Mouse (Mus musculus) heart, adult 18-20 months (tissue): ENCODE measurements around the gene Rec8. TPM values are rescaled to one million over a fixed set of nuclear protein-coding genes. Genes with fewer than 3 reads are reported as not detected.

Experiments used
- DNase-seq, 2 experiments: peaks; one replicate each; pipeline ENCODE4 v3.0.0; 2021 to 2022; ENCODE audit warnings: mixed read lengths in 1 of 2
- long read RNA-seq, 2 experiments: library from polyadenylated mRNA; stranded (forward); transcript quantifications; one replicate each; pipeline ENCODE4 v2.0.0; 2021
- total RNA-seq, 2 experiments: library from RNA; stranded (reverse); gene quantifications; 2 replicates each; pipeline ENCODE4 v1.2.3; 2021

Gene Rec8
- total RNA-seq = under 1 TPM; 0.22 to 0.62 TPM
- long read RNA-seq, experiment 1 = 0 reads
- long read RNA-seq, experiment 2 = 0 reads

- DNase-seq = peak in 1 of 2 experiments; percentile 18
Observed at GRCm38 (mm10) chr14:55617822-55618221, at the start of gene Rec8. Gene Rec8 (plus strand): TSS chr14:55618037.

GRCm38 (mm10) chr14:55570588-55570987, 47.2 kb upstream of the Rec8 start:
- no peak for DNase-seq

- DNase-seq = no peak
Observed at GRCm38 (mm10) chr14:55571760-55572159, 46.1 kb upstream of the Rec8 start.

GRCm38 (mm10) chr14:55575302-55575701, 42.5 kb upstream of the Rec8 start, which contains the start of gene Fitm1:
Gene Fitm1 (plus strand): TSS chr14:55575617.
- DNase-seq = peak; percentile 62 to 78

- peak; percentile 51 to 55 for DNase-seq
Observed at GRCm38 (mm10) chr14:55575711-55576110, 42.1 kb upstream of the Rec8 start.

GRCm38 (mm10) chr14:55576376-55576775, 41.5 kb upstream of the Rec8 start:
- DNase-seq = peak in 1 of 2 experiments; percentile 41

GRCm38 (mm10) chr14:55577871-55578667, 39.8 kb upstream of the Rec8 start, which contains the start of gene Psme1:
Gene Psme1 (plus strand): TSS chr14:55578123.
- peak; percentile 84 to 92 for DNase-seq

- peak in 1 of 2 experiments; percentile 70 for DNase-seq
Observed at GRCm38 (mm10) chr14:55578668-55579269, 39.1 kb upstream of the Rec8 start.

- DNase-seq = no peak
Observed at GRCm38 (mm10) chr14:55579511-55580496, 38.0 kb upstream of the Rec8 start.

GRCm38 (mm10) chr14:55580731-55581130, 37.1 kb upstream of the Rec8 start:
- no peak for DNase-seq

- DNase-seq = no peak
Observed at GRCm38 (mm10) chr14:55581981-55582681, 35.7 kb upstream of the Rec8 start.

GRCm38 (mm10) chr14:55584303-55584701, 33.5 kb upstream of the Rec8 start:
- DNase-seq = no peak

GRCm38 (mm10) chr14:55584702-55585565, 32.9 kb upstream of the Rec8 start, which contains the start of gene Emc9:
Gene Emc9 (minus strand): TSS chr14:55585302.
- peak; percentile 89 to 93 for DNase-seq

- peak in 1 of 2 experiments; percentile 49 for DNase-seq
Observed at GRCm38 (mm10) chr14:55585566-55585960, 32.3 kb upstream of the Rec8 start.

- no peak for DNase-seq
Observed at GRCm38 (mm10) chr14:55586149-55586548, 31.7 kb upstream of the Rec8 start.

- DNase-seq = no peak
Observed at GRCm38 (mm10) chr14:55589271-55589670, 28.6 kb upstream of the Rec8 start.

- no peak for DNase-seq
Observed at GRCm38 (mm10) chr14:55589771-55590448, 27.9 kb upstream of the Rec8 start.

GRCm38 (mm10) chr14:55590748-55591330, 27.0 kb upstream of the Rec8 start, which contains the start of gene Psme2:
Gene Psme2 (minus strand): TSS chr14:55591113.
- peak; percentile 96 to 99 for DNase-seq

- peak; percentile 95 to 99 for DNase-seq
Observed at GRCm38 (mm10) chr14:55591331-55591891, 26.4 kb upstream of the Rec8 start, which contains the start of gene Rnf31. Gene Rnf31 (plus strand): TSS chr14:55591708.
